Mouse (Mus musculus): Measurements from ENCODE around the gene Pigh. TPM values are rescaled to one million over a fixed set of nuclear protein-coding genes. Genes with fewer than 3 reads are reported as not detected.

Pigh gene
- polyA plus RNA-seq, 1 experiment from 2014 or later = 34.4 TPM

DNA sequence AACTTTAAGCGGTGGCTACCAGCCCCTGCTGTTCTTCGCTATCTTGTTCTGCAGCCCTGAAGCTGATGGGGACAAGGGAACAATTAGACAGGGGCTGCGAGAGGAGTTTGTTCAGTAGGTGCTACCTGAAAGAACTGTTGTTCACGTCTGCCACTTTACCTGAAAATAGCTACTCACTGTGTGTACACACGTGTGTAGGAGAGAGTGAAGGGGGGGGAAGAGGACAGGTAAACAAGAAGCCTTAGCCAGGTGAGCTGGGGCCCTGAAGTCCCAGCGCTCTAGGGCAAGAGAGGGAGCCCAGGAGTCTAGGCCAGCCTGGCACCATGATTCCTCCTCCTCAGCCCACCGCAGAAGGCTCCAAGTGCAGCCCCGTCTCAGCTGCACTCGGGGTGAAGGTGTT lies 29.3 kb downstream of the Pigh start:
- no peaks in the 10 kb centered on the region for H3K27me3 ChIP-seq (ENCODE audit: low read depth, poor library complexity, severe bottlenecking)
- peaks cover 20% of the 10 kb centered on the region for H3K36me3 ChIP-seq
- H3K27ac ChIP-seq = no peak overlapping the region
- H3K9me3 ChIP-seq (replicated peaks) = no peaks in the 10 kb centered on the region
- H3K4me3 ChIP-seq = no peak overlapping the region
- DNase-seq (ENCODE audit: low spot score) = no peak
- WGBS = 92% methylated on average over 9 of the region's 9 CpGs
- H3K4me1 ChIP-seq = no peaks in the 10 kb centered on the region

DNA sequence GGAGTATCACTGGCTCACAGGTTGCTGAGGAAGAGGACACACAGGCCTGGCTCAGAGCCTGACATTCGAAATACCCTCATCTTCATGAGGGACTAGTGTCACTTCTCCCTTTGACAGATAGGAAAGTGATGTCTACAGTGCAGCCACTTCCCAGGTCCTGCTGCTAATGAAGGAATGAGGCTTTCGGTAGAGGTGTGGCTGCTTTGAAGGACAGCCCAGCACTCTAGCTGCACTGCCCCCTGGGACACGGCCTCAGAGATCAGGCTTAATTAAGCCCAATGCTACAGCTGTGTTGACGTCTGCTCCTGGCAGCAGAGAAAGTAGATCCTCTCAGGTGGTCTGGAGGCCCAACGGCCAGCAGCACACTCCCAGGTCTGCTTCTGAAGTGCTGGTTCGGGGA lies 29.9 kb downstream of the Pigh start:
- H3K36me3 ChIP-seq = peaks cover 25% of the 10 kb centered on the region
- H3K4me3 ChIP-seq = no peak overlapping the region
- no peak overlapping the region for H3K27ac ChIP-seq
- WGBS = 74% methylated on average over 6 of the region's 6 CpGs
- H3K9me3 ChIP-seq (replicated peaks) = no peaks in the 10 kb centered on the region
- H3K27me3 ChIP-seq (ENCODE audit: low read depth, poor library complexity, severe bottlenecking) = no peaks in the 10 kb centered on the region
- no peak for DNase-seq (ENCODE audit: low spot score)
- H3K4me1 ChIP-seq = no peaks in the 10 kb centered on the region

GRCm38 (mm10) chr12:79055276-79055675 lies 34.2 kb downstream of the Pigh start:
- 86% methylated on average over 7 of the region's 7 CpGs for WGBS
- Histone ChIP-seq H3K4me3 (no peak overlapping the region), H3K27ac (no peak overlapping the region), H3K27me3 (ENCODE audit: low read depth, poor library complexity, severe bottlenecking) (no peaks in the 10 kb centered on the region), H3K4me1 (no peaks in the 10 kb centered on the region), H3K36me3 (peaks cover 25% of the 10 kb centered on the region), H3K9me3 (replicated peaks) (no peaks in the 10 kb centered on the region)
- no peak for DNase-seq (ENCODE audit: low spot score)

DNA sequence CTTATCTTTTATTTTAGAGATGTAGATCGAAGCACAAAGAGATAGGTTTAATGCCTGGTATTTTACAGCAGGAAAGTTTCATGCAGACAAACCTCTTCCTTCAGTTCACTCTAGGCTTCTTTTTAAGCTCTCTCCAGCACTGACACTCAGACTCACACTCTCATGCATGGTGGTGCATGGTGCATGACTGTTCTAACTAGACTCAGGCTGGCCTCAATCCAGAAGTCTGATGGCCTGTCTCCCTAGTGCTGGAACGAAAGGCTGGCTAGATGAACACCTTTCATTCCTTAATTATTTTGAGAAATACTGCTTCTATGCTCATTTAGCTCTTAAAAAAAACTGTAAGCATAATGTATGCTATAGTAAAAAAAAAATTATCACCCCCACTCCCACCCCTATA lies 37.4 kb downstream of the Pigh start:
- Histone ChIP-seq H3K27me3 (ENCODE audit: low read depth, poor library complexity, severe bottlenecking) (no peaks in the 10 kb centered on the region), H3K9me3 (replicated peaks) (no peaks in the 10 kb centered on the region), H3K4me1 (no peaks in the 10 kb centered on the region), H3K36me3 (peaks cover 22% of the 10 kb centered on the region), H3K27ac (no peak overlapping the region), H3K4me3 (no peak overlapping the region)
- 92% methylated on average over 2 of the region's 2 CpGs for WGBS
- DNase-seq (ENCODE audit: low spot score) = no peak

DNA sequence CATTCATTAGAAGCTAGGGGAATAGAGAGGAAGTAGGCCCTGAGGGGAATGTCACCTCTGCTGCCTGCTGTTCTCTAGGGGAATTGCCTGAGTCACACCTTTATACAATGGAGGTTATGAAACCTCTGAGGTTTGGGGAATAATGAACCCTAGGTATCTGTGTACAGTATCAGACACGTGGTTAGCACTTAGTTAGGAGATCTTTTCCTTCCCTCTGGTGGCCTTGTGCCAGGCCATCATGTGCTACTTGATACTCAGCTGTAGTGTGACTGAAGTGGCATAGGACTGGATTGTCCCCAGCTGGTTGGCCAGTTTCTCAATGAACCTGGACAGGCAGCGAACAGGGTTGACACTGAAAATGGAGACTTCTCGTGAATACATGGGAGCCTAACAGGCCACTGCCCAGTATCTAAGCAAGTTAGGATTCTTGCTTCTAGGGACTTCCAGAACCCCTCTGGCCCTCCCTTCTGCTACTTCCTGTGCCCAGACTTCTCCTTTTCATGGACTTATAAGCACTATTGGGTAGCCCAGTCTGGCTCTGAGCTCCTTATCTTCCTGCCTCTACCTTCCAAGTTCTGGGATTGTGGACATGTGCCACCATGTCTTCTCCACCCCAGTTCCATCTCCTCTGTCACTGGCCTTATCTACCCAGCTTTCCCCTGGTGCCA lies 38.8 kb downstream of the Pigh start:
- 87% methylated on average over 3 of the region's 3 CpGs for WGBS
- Histone ChIP-seq H3K4me1 (no peaks in the 10 kb centered on the region), H3K4me3 (no peak overlapping the region), H3K27me3 (ENCODE audit: low read depth, poor library complexity, severe bottlenecking) (no peaks in the 10 kb centered on the region), H3K27ac (no peak overlapping the region), H3K36me3 (peaks cover 25% of the 10 kb centered on the region), H3K9me3 (replicated peaks) (no peaks in the 10 kb centered on the region)
- DNase-seq (ENCODE audit: low spot score) = no peak

DNA sequence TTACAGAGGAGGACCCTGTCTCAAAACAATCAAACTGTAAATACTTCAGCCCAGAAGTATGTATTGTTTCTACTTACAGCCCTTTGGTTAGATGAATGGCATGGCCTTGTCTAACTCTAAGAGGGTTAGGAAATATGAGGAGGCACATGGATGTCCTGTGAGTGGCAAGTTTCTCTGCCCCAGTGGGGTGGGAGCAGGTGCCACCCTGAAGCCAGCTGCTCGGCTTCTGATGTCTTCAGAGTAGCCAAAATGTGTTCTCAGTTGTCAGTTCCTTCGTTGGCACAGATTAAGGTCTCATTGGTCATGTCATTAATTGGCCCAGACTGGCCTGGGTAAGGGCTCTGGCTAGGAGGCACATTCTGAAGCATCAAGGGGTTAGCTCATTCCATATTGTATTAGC lies 39.6 kb downstream of the Pigh start:
- Histone ChIP-seq H3K4me1 (0 out of 2 replicates have a peak, but pooled peaks cover 1% of the 10 kb centered on the region), H3K36me3 (peaks cover 26% of the 10 kb centered on the region), H3K4me3 (no peak overlapping the region), H3K27me3 (ENCODE audit: low read depth, poor library complexity, severe bottlenecking) (no peaks in the 10 kb centered on the region), H3K9me3 (replicated peaks) (no peaks in the 10 kb centered on the region), H3K27ac (no peak overlapping the region)
- WGBS = 77% methylated on average over 2 of the region's 2 CpGs
- DNase-seq (ENCODE audit: low spot score) = no peak

DNA sequence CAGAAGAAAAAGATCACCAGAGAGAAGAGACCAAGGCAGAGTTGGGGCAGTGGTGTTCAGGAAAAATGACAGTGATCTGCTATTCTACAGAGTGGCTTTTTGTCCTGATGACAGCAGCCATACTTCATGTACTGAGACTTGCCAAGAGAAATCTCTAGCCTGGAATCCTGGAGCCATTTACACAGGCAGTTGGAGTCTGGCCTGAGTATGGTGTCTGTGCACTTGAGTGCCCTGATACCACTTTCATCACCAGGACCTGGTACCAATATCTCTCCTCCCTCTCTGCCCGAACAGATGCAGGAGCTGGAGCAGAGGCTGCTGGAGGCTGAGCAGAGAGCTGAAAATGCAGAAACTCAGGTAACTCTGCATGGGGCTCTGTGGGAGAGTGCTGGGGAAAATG lies 40.6 kb downstream of the Pigh start:
- 92% methylated on average over 1 of the region's 1 CpGs for WGBS
- no peak overlapping the region for H3K27ac ChIP-seq

DNA sequence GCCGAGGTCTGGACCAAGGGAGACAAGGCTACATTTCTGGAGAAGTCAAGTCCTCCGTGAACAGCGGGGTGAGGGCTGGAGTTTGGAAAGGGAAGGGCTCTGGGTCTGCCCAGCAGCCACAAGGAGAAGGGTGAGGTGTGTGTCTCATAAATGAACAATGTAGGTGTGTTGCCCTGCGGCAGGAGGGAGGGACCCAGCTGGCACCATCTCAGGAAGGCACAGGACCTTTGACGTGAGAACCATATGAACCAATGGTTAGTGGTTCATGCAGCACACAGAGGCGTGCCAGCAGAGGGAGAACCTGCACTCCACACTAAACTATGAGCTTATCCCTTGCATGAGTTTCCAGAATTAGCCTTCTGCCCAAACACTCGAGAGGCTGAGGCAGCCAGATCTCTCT lies 42.2 kb downstream of the Pigh start:
- Histone ChIP-seq H3K36me3 (peaks cover 17% of the 10 kb centered on the region), H3K4me1 (0 out of 2 replicates have a peak, but pooled peaks cover 3% of the 10 kb centered on the region), H3K27me3 (ENCODE audit: low read depth, poor library complexity, severe bottlenecking) (no peaks in the 10 kb centered on the region), H3K27ac (no peak overlapping the region), H3K4me3 (no peak overlapping the region), H3K9me3 (replicated peaks) (no peaks in the 10 kb centered on the region)
- no peak for DNase-seq (ENCODE audit: low spot score)
- 92% methylated on average over 7 of the region's 7 CpGs for WGBS

More for the DNA sequence above, 40.6 kb downstream of the Pigh start:
- H3K27me3 ChIP-seq (ENCODE audit: low read depth, poor library complexity, severe bottlenecking) = no peaks in the 10 kb centered on the region
- H3K4me3 ChIP-seq = no peak overlapping the region
- H3K9me3 ChIP-seq (replicated peaks) = no peaks in the 10 kb centered on the region
- H3K36me3 ChIP-seq = peaks cover 20% of the 10 kb centered on the region
- 0 out of 2 replicates have a peak, but pooled peaks cover 3% of the 10 kb centered on the region for H3K4me1 ChIP-seq
- DNase-seq (ENCODE audit: low spot score) = no peak

DNA sequence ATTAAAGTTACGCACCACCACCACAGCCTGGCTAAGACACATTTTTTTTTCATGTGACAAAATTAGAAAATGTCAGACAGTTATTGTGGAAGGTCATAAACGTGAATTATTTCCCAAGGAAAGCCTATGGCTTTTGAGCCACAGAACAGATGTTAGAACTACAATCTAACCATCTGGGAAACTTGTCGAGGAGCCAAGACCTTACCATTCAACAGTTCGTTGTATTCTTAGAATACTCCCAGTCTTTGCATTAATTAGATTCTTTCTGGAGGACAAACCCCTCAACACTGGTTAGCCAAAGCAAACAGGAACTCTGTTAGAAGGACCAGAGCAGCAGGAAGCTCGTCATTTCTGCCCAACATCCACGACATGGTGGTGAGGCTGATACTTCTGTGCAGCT lies 43.3 kb downstream of the Pigh start:
- H3K4me3 ChIP-seq = no peak overlapping the region
- 0 out of 2 replicates have a peak, but pooled peaks cover 3% of the 10 kb centered on the region for H3K4me1 ChIP-seq
- H3K27ac ChIP-seq = no peak overlapping the region
- 92% methylated on average over 6 of the region's 6 CpGs for WGBS
- no peaks in the 10 kb centered on the region for H3K27me3 ChIP-seq (ENCODE audit: low read depth, poor library complexity, severe bottlenecking)
- no peaks in the 10 kb centered on the region for H3K9me3 ChIP-seq (replicated peaks)
- peaks cover 17% of the 10 kb centered on the region for H3K36me3 ChIP-seq
- no peak for DNase-seq (ENCODE audit: low spot score)

GRCm38 (mm10) chr12:79044668-79045067 lies 44.8 kb downstream of the Pigh start:
- Histone ChIP-seq H3K4me3 (no peak overlapping the region), H3K36me3 (peaks cover 14% of the 10 kb centered on the region), H3K9me3 (replicated peaks) (no peaks in the 10 kb centered on the region), H3K27me3 (ENCODE audit: low read depth, poor library complexity, severe bottlenecking) (no peaks in the 10 kb centered on the region), H3K27ac (no peak overlapping the region), H3K4me1 (0 out of 2 replicates have a peak, but pooled peaks cover 3% of the 10 kb centered on the region)
- no peak for DNase-seq (ENCODE audit: low spot score)
- 79% methylated on average over 8 of the region's 8 CpGs for WGBS

DNA sequence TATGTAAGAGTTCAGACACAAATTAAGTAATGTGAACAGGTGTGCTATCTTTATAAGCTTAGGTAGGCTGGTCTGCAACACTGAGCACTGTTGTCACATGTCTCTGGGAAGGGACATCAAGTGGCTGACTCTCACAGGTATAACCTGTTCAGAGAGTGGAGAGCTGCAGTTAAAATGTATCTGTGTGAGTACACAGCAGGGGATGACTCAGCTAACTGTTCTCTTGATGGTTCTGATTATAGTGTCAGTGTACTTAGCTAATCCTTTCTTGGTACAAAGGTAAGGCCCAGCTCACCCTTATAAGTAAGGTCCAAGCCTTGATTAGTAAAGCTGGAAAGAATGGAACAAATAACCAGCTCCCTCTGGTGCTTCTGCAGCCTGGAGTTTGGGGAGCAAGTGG lies 48.0 kb downstream of the Pigh start:
- H3K36me3 ChIP-seq = peaks cover 14% of the 10 kb centered on the region
- H3K4me1 ChIP-seq = 0 out of 2 replicates have a peak, but pooled peaks cover 3% of the 10 kb centered on the region
- no peak overlapping the region for H3K27ac ChIP-seq
- no peaks in the 10 kb centered on the region for H3K27me3 ChIP-seq (ENCODE audit: low read depth, poor library complexity, severe bottlenecking)
- H3K9me3 ChIP-seq (replicated peaks) = no peaks in the 10 kb centered on the region
- H3K4me3 ChIP-seq = no peak overlapping the region
- no peak for DNase-seq (ENCODE audit: low spot score)

GRCm38 (mm10) chr12:79040201-79040827 lies 49.1 kb downstream of the Pigh start:
- peaks cover 8% of the 10 kb centered on the region for H3K36me3 ChIP-seq
- H3K27me3 ChIP-seq (ENCODE audit: low read depth, poor library complexity, severe bottlenecking) = no peaks in the 10 kb centered on the region
- 91% methylated on average over 11 of the region's 11 CpGs for WGBS
- no peak for DNase-seq (ENCODE audit: low spot score)
- H3K27ac ChIP-seq = no peak overlapping the region
- H3K4me1 ChIP-seq = 0 out of 2 replicates have a peak, but pooled peaks cover 3% of the 10 kb centered on the region
- no peaks in the 10 kb centered on the region for H3K9me3 ChIP-seq (replicated peaks)
- no peak overlapping the region for H3K4me3 ChIP-seq

- no peaks in the 10 kb centered on the region for H3K9me3 ChIP-seq (replicated peaks)
- H3K4me1 ChIP-seq = 0 out of 2 replicates have a peak, but pooled peaks cover 1% of the 10 kb centered on the region
- H3K27ac ChIP-seq = no peak overlapping the region
- WGBS = 78% methylated on average over 8 of the region's 8 CpGs
- no peaks in the 10 kb centered on the region for H3K27me3 ChIP-seq (ENCODE audit: low read depth, poor library complexity, severe bottlenecking)
- peaks cover 3% of the 10 kb centered on the region for H3K36me3 ChIP-seq
- no peak overlapping the region for H3K4me3 ChIP-seq
- no peak for DNase-seq (ENCODE audit: low spot score)
Observed at GRCm38 (mm10) chr12:79039708-79040107, 49.7 kb downstream of the Pigh start.
